Mouse (Mus musculus) embryonic fibroblast, embryonic 13.5 days (primary cell): Measurements from ENCODE around the gene Tmem175.

Source experiments
- CTCF ChIP-seq: IDR thresholded peaks from 2 replicates; pipeline ENCODE4 v1.5.1; 2011; ENCODE audit warnings: mild to moderate bottlenecking, control low read depth, low read length, moderate library complexity, borderline replicate concordance; ENCODE audit not compliant: insufficient read depth
- POLR2A ChIP-seq: IDR thresholded peaks from 2 replicates; pipeline ENCODE4 v1.6.1; 2011; ENCODE audit warnings: low read depth, mild to moderate bottlenecking, control low read depth, low read length, moderate library complexity

DNA sequence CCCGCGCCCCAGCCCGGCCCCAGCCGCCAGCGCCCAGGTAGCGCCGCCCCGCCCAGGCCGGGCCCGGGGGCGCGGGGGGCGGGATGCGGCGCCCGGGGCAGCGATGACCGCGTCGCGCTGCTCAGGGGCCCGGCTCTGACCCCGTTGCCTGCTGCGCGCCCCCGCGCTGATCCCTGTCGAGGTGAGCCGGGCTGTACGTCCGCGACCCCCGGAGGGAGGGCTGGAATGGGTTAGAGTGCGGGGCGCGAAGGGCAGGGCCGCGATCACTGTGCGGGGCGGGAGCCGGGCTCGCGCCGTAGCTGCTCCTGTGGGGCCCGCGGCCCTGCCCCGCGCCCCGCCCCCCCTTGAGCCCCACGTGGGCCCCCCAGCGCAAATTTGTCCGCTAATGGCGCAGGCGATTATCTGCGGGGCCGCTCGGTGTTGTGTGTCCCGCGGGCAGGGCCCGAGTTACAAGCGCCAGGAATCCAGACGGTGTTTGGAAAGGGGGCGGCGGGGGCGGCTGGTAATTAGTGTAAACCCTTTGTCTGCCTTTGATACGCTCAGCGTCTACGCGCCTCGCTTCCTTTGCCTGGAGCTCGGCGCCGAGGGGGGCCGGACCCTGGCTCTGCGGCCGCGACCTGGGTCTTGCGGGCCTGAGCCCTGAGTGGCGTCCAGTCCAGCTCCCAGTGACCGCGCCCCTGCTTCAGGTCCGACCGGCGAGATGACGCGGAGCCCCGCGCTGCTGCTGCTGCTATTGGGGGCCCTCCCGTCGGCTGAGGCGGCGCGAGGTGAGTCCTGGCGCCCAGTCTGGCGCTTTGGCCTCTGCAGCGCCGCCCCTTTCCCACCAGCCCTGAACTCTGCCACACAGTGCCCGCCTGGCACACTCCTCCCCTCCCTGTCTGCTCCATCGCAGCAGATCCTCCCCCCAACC, 65.0 kb downstream of the Tmem175 start:
- TF ChIP-seq CTCF = no peak
- no peak for TF ChIP-seq POLR2A
